Mouse (Mus musculus) cortical plate, adult 2 months (tissue): Measurements from ENCODE around the gene Cmya5.

ENCODE experiments used
- CTCF ChIP-seq: fragments of 200-500 bp; IDR thresholded peaks from 2 replicates; pipeline ENCODE4 v1.5.1; 2011; ENCODE audit warnings: mild to moderate bottlenecking, control low read depth, low read length; ENCODE audit not compliant: insufficient read depth; ENCODE audit errors: extremely low read depth
- POLR2A ChIP-seq: fragments of 200-500 bp; IDR thresholded peaks from 2 replicates; pipeline ENCODE4 v1.6.1; 2011; ENCODE audit warnings: mild to moderate bottlenecking, low read length, control low read depth; ENCODE audit not compliant: insufficient read depth; ENCODE audit errors: extremely low read depth

DNA sequence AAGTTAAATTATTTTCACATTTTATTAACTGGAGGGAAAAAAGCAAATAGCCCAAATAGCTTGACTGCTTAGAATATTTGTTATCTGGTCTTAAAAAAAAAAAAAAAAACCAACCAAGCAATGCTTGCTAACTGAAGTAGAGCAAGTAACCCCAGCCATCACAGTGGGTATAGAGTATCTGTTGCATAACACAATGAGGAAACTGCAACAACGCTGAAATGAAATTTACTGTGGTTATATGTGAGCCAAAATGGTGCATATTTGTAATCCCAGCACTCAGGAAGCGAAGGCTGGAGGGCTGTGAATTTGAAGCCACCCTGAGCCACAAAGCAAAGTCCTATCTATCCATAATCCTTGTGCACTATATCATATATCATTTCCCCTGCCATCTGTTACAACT, 35.0 kb upstream of the Cmya5 start:
- TF ChIP-seq CTCF (no peak), POLR2A (no peak)
